Mouse (Mus musculus) thymus, adult 2 months (tissue): ENCODE data around the gene Prex1.

Source experiments
- CTCF ChIP-seq: fragments of 200-500 bp; IDR thresholded peaks from 2 replicates; pipeline ENCODE4 v1.5.1; 2012; ENCODE audit warnings: mild to moderate bottlenecking, control low read depth, low read length, moderate library complexity, borderline replicate concordance; ENCODE audit not compliant: control insufficient read depth, poor library complexity, insufficient read depth; ENCODE audit errors: extremely low read depth
- POLR2A ChIP-seq: fragments of 200-500 bp; IDR thresholded peaks from 2 replicates; pipeline ENCODE4 v1.6.1; 2012; ENCODE audit warnings: mild to moderate bottlenecking, low read length, control low read depth, moderate library complexity; ENCODE audit not compliant: control insufficient read depth, poor library complexity, insufficient read depth; ENCODE audit errors: extremely low read depth

GRCm38 (mm10) chr2:166682866-166683265, 30.8 kb downstream of the Prex1 start:
- TF ChIP-seq CTCF (no peak), POLR2A (no peak)
